Mouse (Mus musculus): ENCODE results near the gene Rps6kl1.

- TF ChIP-seq CTCF (IDR thresholded peaks at IDR 0.05): no peak
- TF ChIP-seq POLR2A (IDR thresholded peaks at IDR 0.05; ENCODE audit: insufficient read depth, low read depth, low read length): no peak
Observed at GRCm38 (mm10) chr12:85106292-85106691, 44.8 kb downstream of the Rps6kl1 start.
